Mouse (Mus musculus) kidney, embryonic 15.5 days (tissue): Measurements from ENCODE around the gene Krtap19-4. TPM values are rescaled to one million over a fixed set of nuclear protein-coding genes. Genes with fewer than 3 reads are reported as not detected.

Experiments
- ATAC-seq: fragments of 200-750 bp; cut with Nextera tagmentation; replicated peaks from 2 replicates; pipeline ENCODE4 v1.8.0; 2017; ENCODE audit warnings: moderate TSS enrichment; ENCODE audit not compliant: low FRiP score
- H3K27ac ChIP-seq: fragments of 300-500 bp; sonication (generic); 2 replicates; pipeline ENCODE4 v1.5.1; 2015; ENCODE audit warnings: mild to moderate bottlenecking, inconsistent platforms
- H3K27me3 ChIP-seq: fragments of 300-500 bp; sonication (generic); 2 replicates; pipeline ENCODE4 v1.6.1; 2015; ENCODE audit warnings: inconsistent platforms
- H3K36me3 ChIP-seq: fragments of 300-500 bp; sonication (generic); 2 replicates; pipeline ENCODE4 v1.6.1; 2015; ENCODE audit warnings: inconsistent platforms
- H3K4me1 ChIP-seq: fragments of 300-500 bp; sonication (generic); 2 replicates; pipeline ENCODE4 v1.6.1; 2015; ENCODE audit warnings: inconsistent platforms
- H3K4me2 ChIP-seq: fragments of 300-500 bp; sonication (generic); 2 replicates; pipeline ENCODE4 v1.6.1; 2015; ENCODE audit warnings: moderate library complexity, mild to moderate bottlenecking, inconsistent platforms
- H3K4me3 ChIP-seq: fragments of 300-500 bp; sonication (generic); replicated peaks from 2 replicates; pipeline ENCODE4 v1.5.1; 2015; ENCODE audit warnings: mild to moderate bottlenecking, inconsistent platforms
- H3K9ac ChIP-seq: fragments of 300-500 bp; sonication (generic); 2 replicates; pipeline ENCODE4 v1.6.1; 2015; ENCODE audit warnings: mild to moderate bottlenecking, inconsistent platforms
- H3K9me3 ChIP-seq: fragments of 300-500 bp; sonication (generic); replicated peaks from 2 replicates; pipeline ENCODE4 v1.6.1; 2016; ENCODE audit warnings: inconsistent platforms
- WGBS: fragments of 180-500 bp; shearing (Covaris S2); methylation state at CpG from one replicate; pipeline ENCODE4 v1.1.7; 2015; ENCODE audit warnings: mixed read lengths; 5-methylcytosine and 5-hydroxymethylcytosine counted together
- polyA plus RNA-seq: library from polyadenylated mRNA; unstranded; fragments of >200 nt; fragmentation: Nextera tagmentation; extraction: Ambion mirVana; gene quantifications from 2 replicates; pipeline ENCODE4 v1.2.1, GENCODE M21; 2015

Krtap19-4 gene
- not detected in 2 replicates for polyA plus RNA-seq

- no peak within 1 kb of the TSS for H3K27ac ChIP-seq
- H3K4me3 ChIP-seq, result no peak within 1 kb of the TSS
- ATAC-seq, result no peak
- H3K4me2 ChIP-seq, result no peak within 1 kb of the TSS
- no peaks in the 10 kb centered on the region for H3K4me1 ChIP-seq
- H3K9ac ChIP-seq, result no peak within 1 kb of the TSS
- H3K27me3 ChIP-seq, result no peaks in the 10 kb centered on the region
- H3K9me3 ChIP-seq, result no peaks in the 10 kb centered on the region
- 88% methylated on average over 5 of the region's 5 CpGs for WGBS
- H3K36me3 ChIP-seq, result no peaks in the 10 kb centered on the region
These were observed at the start of gene Krtap19-4 for GRCm38 (mm10) chr16:88884989-88885388. Krtap19-4 (minus strand) TSS chr16:88885089.

DNA sequence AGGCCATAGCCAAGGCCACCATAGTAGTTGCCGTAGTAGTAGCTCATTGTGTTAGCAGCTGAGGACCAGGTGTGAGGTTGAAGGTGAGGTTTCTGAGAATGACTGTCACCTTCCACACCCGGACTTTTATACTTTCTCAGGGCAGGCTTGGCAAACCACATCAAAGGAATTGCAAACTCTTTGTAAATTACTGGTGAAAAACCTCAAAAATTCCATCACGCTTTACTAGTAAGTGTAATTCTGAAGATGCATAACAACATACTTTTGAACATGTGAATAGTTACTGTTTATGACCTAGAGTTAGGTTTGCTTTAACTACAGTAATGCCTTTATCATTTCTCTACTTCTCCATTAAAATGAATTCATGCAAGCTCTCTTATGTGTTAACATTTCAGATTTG lies 47.3 kb upstream of the Krtap19-4 start, which contains the start of gene Krtap19-9b:
Krtap19-9b (minus strand) TSS at position 101 of the 400 bp plus-strand sequence.
- Histone ChIP-seq H3K27me3 (no peaks in the 10 kb centered on the region), H3K4me3 (no peak within 1 kb of the TSS), H3K27ac (no peak within 1 kb of the TSS), H3K4me1 (no peaks in the 10 kb centered on the region), H3K9me3 (no peaks in the 10 kb centered on the region), H3K36me3 (no peaks in the 10 kb centered on the region), H3K4me2 (no peak within 1 kb of the TSS), H3K9ac (no peak within 1 kb of the TSS)
- 85% methylated on average over 3 of the region's 3 CpGs for WGBS
- no peak for ATAC-seq

DNA sequence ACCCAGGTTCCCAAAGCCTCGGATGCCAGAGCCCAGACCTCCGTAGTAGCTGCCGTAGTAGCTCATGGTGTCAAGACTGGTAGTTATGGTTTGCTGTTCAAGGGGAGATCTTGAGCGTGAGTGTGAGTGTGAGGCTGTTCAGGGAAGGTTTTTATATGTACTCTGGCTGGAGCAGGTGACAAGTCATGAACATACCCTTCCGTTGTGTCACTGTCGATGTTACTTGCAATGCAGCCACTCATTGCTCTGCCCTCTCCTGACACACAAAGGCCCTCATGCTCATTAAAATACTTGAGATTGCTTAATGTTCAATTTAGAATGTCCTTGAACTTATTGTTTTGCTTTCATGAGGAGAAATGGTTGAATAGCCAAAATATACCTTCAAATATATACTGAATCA lies 11.5 kb upstream of the Krtap19-4 start, which contains the start of gene Krtap19-5:
Krtap19-5 (minus strand) TSS at position 101 of the 400 bp plus-strand sequence.
- Histone ChIP-seq H3K4me1 (no peaks in the 10 kb centered on the region), H3K27ac (no peak within 1 kb of the TSS), H3K9me3 (no peaks in the 10 kb centered on the region), H3K4me2 (no peak within 1 kb of the TSS), H3K9ac (no peak within 1 kb of the TSS), H3K36me3 (no peaks in the 10 kb centered on the region), H3K4me3 (no peak within 1 kb of the TSS), H3K27me3 (no peaks in the 10 kb centered on the region)
- 89% methylated on average over 6 of the region's 6 CpGs for WGBS
- no peak for ATAC-seq

DNA sequence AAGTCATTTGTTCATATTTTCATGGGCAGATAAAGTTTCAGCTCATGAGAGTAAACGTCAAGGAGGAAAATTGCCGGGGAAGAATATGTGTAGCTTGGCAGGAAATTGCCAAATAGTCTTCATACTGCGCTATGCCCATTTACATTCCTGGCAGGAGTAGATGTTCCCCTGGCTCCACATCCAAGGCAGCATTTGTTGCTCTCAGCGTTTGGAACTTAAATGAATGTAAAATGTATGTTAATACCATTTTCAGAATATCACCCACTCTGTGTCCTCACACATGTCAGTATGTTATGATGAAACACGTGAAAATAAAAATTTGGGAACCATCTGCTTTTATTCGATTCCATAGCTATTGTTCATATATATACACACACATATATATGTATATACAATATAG lies 2.0 kb upstream of the Krtap19-4 start:
- Histone ChIP-seq H3K4me1 (no peaks in the 10 kb centered on the region), H3K27me3 (no peaks in the 10 kb centered on the region), H3K9me3 (no peaks in the 10 kb centered on the region), H3K9ac (no peak overlapping the region), H3K4me3 (no peak overlapping the region), H3K36me3 (no peaks in the 10 kb centered on the region), H3K27ac (no peak overlapping the region), H3K4me2 (no peak overlapping the region)
- WGBS, result 89% methylated on average over 6 of the region's 6 CpGs
- no peak for ATAC-seq

DNA sequence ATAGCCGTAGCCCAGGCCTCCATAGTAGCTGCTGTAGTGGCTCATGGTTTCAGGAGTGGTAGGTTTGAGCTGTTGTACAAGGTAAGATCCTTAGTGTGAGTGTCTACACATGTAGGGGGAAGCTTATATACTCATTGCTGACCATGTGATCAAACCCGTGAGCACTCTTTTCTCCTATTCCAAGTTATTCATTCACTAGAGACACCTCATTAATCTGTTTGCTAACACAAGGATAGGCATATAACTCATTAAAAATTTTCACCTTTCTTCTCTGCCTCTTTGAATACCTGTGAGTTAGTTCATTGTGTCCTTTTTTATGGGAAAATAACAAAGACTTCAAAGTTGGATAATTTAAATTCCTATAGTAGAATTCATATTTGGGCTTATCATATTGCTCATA lies 7.0 kb downstream of the Krtap19-4 start, which contains the start of gene Krtap19-3:
Krtap19-3 (minus strand) TSS at position 101 of the 400 bp plus-strand sequence.
- Histone ChIP-seq H3K4me1 (no peaks in the 10 kb centered on the region), H3K27ac (no peak within 1 kb of the TSS), H3K36me3 (no peaks in the 10 kb centered on the region), H3K27me3 (no peaks in the 10 kb centered on the region), H3K4me2 (no peak within 1 kb of the TSS), H3K9ac (no peak within 1 kb of the TSS), H3K9me3 (no peaks in the 10 kb centered on the region), H3K4me3 (no peak within 1 kb of the TSS)
- no peak for ATAC-seq
- WGBS, result 80% methylated on average over 2 of the region's 2 CpGs

GRCm38 (mm10) chr16:88874169-88874568 lies 10.7 kb downstream of the Krtap19-4 start, which contains the start of gene Krtap19-2:
Krtap19-2 (minus strand) TSS chr16:88874269.
- WGBS, result 94% methylated on average over 3 of the region's 3 CpGs
- no peak within 1 kb of the TSS for H3K4me2 ChIP-seq
- no peak within 1 kb of the TSS for H3K27ac ChIP-seq
- H3K4me3 ChIP-seq, result no peak within 1 kb of the TSS
- H3K36me3 ChIP-seq, result no peaks in the 10 kb centered on the region
- no peaks in the 10 kb centered on the region for H3K9me3 ChIP-seq
- no peak for ATAC-seq
- no peak within 1 kb of the TSS for H3K9ac ChIP-seq
- no peaks in the 10 kb centered on the region for H3K4me1 ChIP-seq
- no peaks in the 10 kb centered on the region for H3K27me3 ChIP-seq

DNA sequence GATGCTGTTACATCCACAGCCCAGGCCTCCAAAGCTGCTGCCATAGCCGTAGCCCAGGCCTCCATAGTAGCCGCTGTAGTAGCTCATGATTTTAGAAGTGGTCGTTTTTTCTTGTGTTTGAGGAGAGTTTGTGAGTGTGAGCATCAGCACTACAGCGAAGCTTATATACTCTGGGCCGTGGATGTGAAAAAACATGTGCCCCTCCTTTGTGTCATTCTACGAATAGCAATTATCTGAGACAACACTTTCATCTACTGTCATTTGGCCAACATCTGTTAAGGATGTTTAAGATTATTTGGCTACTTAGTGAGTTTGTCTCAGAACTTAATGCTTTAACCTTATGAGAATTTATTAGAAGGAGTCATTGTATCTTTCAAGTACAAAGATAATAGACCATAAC lies 15.6 kb downstream of the Krtap19-4 start, which contains the start of gene Krtap19-1:
Krtap19-1 (minus strand) TSS at position 101 of the 400 bp plus-strand sequence.
- no peak within 1 kb of the TSS for H3K4me2 ChIP-seq
- no peak within 1 kb of the TSS for H3K9ac ChIP-seq
- no peaks in the 10 kb centered on the region for H3K27me3 ChIP-seq
- no peaks in the 10 kb centered on the region for H3K4me1 ChIP-seq
- no peak within 1 kb of the TSS for H3K4me3 ChIP-seq
- H3K9me3 ChIP-seq, result no peaks in the 10 kb centered on the region
- H3K27ac ChIP-seq, result no peak within 1 kb of the TSS
- no peaks in the 10 kb centered on the region for H3K36me3 ChIP-seq
- WGBS, result 90% methylated on average over 6 of the region's 6 CpGs
- ATAC-seq, result no peak

GRCm38 (mm10) chr16:88864887-88865407 lies 19.9 kb downstream of the Krtap19-4 start:
- no peak for ATAC-seq
- 55% methylated on average over 4 of the region's 4 CpGs for WGBS
- no peak overlapping the region for H3K4me2 ChIP-seq
- no peaks in the 10 kb centered on the region for H3K4me1 ChIP-seq
- H3K9me3 ChIP-seq, result no peaks in the 10 kb centered on the region
- H3K36me3 ChIP-seq, result no peaks in the 10 kb centered on the region
- H3K27ac ChIP-seq, result no peak overlapping the region
- no peak overlapping the region for H3K9ac ChIP-seq
- no peak overlapping the region for H3K4me3 ChIP-seq
- H3K27me3 ChIP-seq, result no peaks in the 10 kb centered on the region

DNA sequence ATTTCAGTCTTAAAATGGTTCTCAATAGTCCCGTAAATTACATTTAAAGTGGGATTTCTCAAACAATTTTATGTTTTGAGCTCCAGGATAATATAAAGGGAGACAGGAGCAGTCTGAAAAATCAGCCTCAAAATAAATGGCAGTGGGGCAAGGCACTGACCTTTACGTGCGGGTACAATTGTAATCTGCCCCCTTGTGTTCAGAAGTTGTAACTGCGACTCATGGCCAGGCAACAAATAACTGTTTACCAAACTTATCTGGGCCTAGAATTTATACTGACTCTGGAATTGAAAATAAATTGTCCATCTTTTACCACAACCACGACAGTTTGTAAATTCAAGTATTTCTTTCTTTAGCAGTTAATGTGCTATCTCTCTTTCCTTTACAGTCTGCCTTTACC lies 33.4 kb downstream of the Krtap19-4 start:
- Histone ChIP-seq H3K36me3 (no peaks in the 10 kb centered on the region), H3K27ac (no peak overlapping the region), H3K4me3 (no peak overlapping the region), H3K9ac (no peak overlapping the region), H3K4me2 (no peak overlapping the region), H3K27me3 (no peaks in the 10 kb centered on the region), H3K4me1 (no peaks in the 10 kb centered on the region), H3K9me3 (no peaks in the 10 kb centered on the region)
- ATAC-seq, result no peak
- WGBS, result 13% methylated on average over 5 of the region's 5 CpGs

DNA sequence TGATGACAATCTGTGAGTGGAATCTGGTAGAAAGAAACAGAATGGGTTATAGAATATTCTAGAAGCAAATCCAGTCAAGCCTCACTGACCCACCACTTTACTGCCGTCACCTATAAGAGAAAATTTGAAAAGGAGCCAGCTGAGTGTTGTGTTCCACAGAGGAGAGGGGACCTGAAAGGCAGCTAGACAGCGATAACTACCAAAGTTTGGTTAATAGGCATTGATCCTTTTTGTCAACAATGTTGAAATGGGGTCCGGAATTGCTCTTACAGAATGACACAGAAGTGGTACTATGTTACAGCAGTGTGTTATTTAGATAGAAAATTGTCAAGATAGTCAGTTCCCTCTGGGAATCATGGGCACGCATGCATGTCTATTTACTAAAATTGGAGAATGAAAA lies 36.3 kb downstream of the Krtap19-4 start:
- Histone ChIP-seq H3K4me1 (no peaks in the 10 kb centered on the region), H3K27me3 (no peaks in the 10 kb centered on the region), H3K9ac (no peak overlapping the region), H3K27ac (no peak overlapping the region), H3K4me3 (no peak overlapping the region), H3K36me3 (no peaks in the 10 kb centered on the region), H3K9me3 (no peaks in the 10 kb centered on the region), H3K4me2 (no peak overlapping the region)
- ATAC-seq, result no peak
- 82% methylated on average over 4 of the region's 4 CpGs for WGBS

DNA sequence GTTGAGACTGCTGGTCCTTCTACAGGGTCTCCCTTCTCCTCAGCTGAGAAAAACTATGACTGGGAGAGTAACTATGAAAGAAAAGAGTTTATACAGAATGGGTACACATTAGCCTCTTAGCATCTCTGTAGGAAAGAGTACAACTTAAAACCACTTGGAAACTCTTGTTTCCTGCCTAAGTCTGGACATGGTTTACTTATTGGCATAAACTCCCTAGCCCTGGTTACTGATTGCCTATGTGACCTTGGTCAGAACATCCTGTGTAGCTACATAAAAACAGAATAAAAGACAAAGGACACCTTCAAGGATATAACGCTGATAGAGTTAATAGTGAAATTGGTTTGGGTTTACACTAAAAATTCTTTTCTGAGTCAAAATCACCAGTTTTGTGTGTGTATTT lies 37.5 kb downstream of the Krtap19-4 start:
- Histone ChIP-seq H3K4me1 (no peaks in the 10 kb centered on the region), H3K4me3 (no peak overlapping the region), H3K9me3 (no peaks in the 10 kb centered on the region), H3K27me3 (no peaks in the 10 kb centered on the region), H3K9ac (no peak overlapping the region), H3K27ac (no peak overlapping the region), H3K4me2 (no peak overlapping the region), H3K36me3 (no peaks in the 10 kb centered on the region)
- WGBS, result 87% methylated on average over 1 of the region's 1 CpGs
- ATAC-seq, result 0 out of 2 replicates have a peak, but pooled peaks have one; percentile 56
